Mouse (Mus musculus) stomach, postnatal 0 days (tissue): ENCODE measurements around the gene Rpap2. TPM values are rescaled to one million over a fixed set of nuclear protein-coding genes. Genes with fewer than 3 reads are reported as not detected.

Source experiments
- ATAC-seq: fragments of 200-750 bp; cut with Nextera tagmentation; 2 replicates; pipeline ENCODE4 v1.8.0; 2017; ENCODE audit not compliant: low FRiP score, low TSS enrichment
- DNase-seq: peaks from one replicate; pipeline ENCODE4 v3.0.0-alpha.2; 2016; ENCODE audit warnings: low spot score
- H3K27ac ChIP-seq: fragments of 300-500 bp; sonication (generic); replicated peaks from 2 replicates; pipeline ENCODE4 v1.5.1; 2014; ENCODE audit warnings: mild to moderate bottlenecking, control low read depth
- H3K27me3 ChIP-seq: fragments of 300-500 bp; sonication (generic); 2 replicates; pipeline ENCODE4 v1.6.1; 2014; ENCODE audit warnings: low read length; ENCODE audit not compliant: control insufficient read depth, insufficient read depth
- H3K36me3 ChIP-seq: fragments of 300-500 bp; sonication (generic); 2 replicates; pipeline ENCODE4 v1.6.1; 2014; ENCODE audit warnings: low read length, mixed read lengths; ENCODE audit not compliant: control insufficient read depth, insufficient read depth
- H3K4me1 ChIP-seq: fragments of 300-500 bp; sonication (generic); replicated peaks from 2 replicates; pipeline ENCODE4 v1.6.1; 2014; ENCODE audit warnings: antibody characterized with exemption; ENCODE audit not compliant: control insufficient read depth, insufficient read depth
- H3K4me2 ChIP-seq: fragments of 300-500 bp; sonication (generic); replicated peaks from 2 replicates; pipeline ENCODE4 v1.6.1; 2014; ENCODE audit warnings: low read depth, mild to moderate bottlenecking, control low read depth, moderate library complexity
- H3K4me3 ChIP-seq: fragments of 300-500 bp; sonication (generic); 2 replicates; pipeline ENCODE4 v1.5.1; 2014; ENCODE audit warnings: low read depth, low read length, control low read depth
- H3K9ac ChIP-seq: fragments of 300-500 bp; sonication (generic); 2 replicates; pipeline ENCODE4 v1.6.1; 2014; ENCODE audit warnings: mild to moderate bottlenecking, low read length, control low read depth, mixed read lengths
- H3K9me3 ChIP-seq: fragments of 300-500 bp; sonication (generic); 2 replicates; pipeline ENCODE4 v1.6.1; 2016; ENCODE audit warnings: low read length; ENCODE audit not compliant: control insufficient read depth
- CTCF ChIP-seq: IDR thresholded peaks from 2 replicates; pipeline ENCODE4 v1.5.1; 2016; ENCODE audit warnings: antibody characterized with exemption, low read depth, mild to moderate bottlenecking, moderate library complexity
- EP300 ChIP-seq: optimal IDR thresholded peaks from 2 replicates; pipeline ENCODE3; 2016; ENCODE audit warnings: antibody characterized with exemption
- WGBS: fragments of 180-500 bp; shearing (Covaris S2); extraction: QIAGEN DNeasy Blood & Tissue Kit; methylation state at CpG from one replicate; pipeline ENCODE4 v1.1.7; 2014; 5-methylcytosine and 5-hydroxymethylcytosine counted together
- polyA plus RNA-seq: library from polyadenylated mRNA; unstranded; fragments of >200 nt; fragmentation: Nextera tagmentation; extraction: Ambion mirVana; gene quantifications from 2 replicates; pipeline ENCODE4 v1.2.1, GENCODE M21; 2015

Rpap2 gene
- polyA plus RNA-seq: 10.2 and 10.4 TPM in 2 replicates

DNA sequence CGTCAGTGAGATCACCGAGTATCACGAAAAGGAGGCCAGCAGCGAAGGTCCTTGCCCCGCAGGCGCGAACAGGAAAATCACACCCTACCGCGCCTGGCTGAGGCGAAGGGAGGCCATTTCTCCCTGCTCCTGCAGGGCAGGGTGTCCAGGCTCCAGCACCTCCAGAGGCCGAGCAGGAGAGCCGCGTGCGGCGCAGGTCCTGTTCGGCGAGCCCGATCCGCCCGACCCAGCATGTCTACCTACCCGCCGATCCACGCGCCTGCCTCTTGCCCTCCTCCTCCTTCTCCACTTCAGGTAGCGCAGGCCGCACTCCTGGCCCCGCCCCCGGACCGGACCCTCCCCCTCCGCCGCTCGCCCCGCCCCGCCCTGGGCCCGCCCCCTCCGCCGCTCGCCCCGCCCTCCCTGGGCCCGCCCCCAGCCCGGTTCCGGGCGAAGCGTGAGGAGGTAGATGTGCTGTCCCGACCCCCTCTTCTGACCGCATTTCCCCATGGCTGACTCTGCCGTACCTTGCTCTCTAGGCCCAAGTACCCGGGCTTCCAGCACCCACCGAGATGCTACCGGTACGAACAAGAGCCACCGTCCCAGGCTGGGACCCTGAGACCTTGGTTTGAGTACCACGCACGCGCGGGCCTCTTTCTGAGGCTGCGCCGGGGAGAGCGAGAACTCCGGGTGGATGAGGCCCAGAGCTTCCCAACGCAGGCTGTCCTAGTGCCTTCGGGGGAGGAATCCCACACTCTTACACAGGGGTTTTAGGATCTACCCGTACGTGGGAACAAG is at the start of gene Rpap2, which contains the start of gene Glmn:
Gene Rpap2, plus strand, starts transcription at position 73 of the 777 bp plus-strand sequence.
Gene Glmn, minus strand, starts transcription at position 588 of the 777 bp plus-strand sequence.
- ATAC-seq (peak; percentile 97), DNase-seq (peak; percentile 93)
- Histone ChIP-seq H3K4me1 (no peaks in the 10 kb centered on the region), H3K9me3 (no peaks in the 10 kb centered on the region), H3K4me2 (peak within 1 kb of the TSS; percentile 64), H3K9ac (peak within 1 kb of the TSS; percentile 79), H3K27me3 (no peaks in the 10 kb centered on the region), H3K27ac (peak within 1 kb of the TSS; percentile 86), H3K4me3 (peak within 1 kb of the TSS; percentile 69), H3K36me3 (no peaks in the 10 kb centered on the region)
- under 1% methylated on average over 30 of the region's 64 CpGs for WGBS
- TF ChIP-seq CTCF (peak; percentile 13; the same call in 1 of the 2 replicates), EP300 (no peak)

DNA sequence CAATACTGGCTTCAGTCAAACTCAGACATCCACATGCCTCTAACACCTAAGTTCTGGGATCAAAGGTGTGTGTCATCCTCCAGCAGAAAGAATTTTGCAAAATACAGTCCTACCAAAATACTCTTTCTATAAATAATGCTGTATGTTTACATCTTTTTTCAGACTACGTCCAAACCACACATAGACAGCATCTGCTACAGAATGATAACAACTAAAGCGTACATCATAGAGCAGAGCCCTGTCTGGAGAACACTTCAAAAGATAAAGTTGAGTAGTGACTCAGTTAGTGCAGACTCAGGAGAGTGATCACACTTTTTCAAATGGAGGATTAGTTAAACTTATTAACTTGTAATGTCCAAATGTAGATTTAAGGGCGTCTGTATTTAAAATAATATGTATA is 49.2 kb upstream of the Rpap2 start:
- ATAC-seq: no peak

DNA sequence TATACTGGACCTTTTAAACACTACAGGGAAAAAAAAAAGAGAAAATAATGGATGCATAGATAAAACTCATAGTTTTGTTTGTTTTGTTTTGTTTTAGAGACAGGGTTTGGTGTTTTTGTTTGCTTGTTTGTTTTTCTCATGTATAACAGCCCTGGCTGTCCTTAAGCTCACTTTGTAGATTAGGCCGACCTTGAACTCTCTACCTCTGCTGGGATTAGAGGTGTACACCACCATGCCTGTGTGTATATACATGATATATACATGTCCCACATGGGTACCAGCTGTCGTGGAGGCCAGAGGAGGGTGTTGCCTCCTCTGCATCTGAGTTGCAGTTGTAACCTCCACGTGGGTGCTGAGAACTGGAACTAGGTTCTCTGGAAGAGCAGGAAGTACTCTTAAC is 48.7 kb upstream of the Rpap2 start:
- TF ChIP-seq CTCF: no peak
- no peak for TF ChIP-seq EP300
- Histone ChIP-seq H3K9me3 (no peaks in the 10 kb centered on the region), H3K27me3 (no peaks in the 10 kb centered on the region), H3K36me3 (no peaks in the 10 kb centered on the region), H3K4me3 (no peak overlapping the region), H3K9ac (no peak overlapping the region), H3K27ac (no peak overlapping the region), H3K4me1 (no peaks in the 10 kb centered on the region), H3K4me2 (no peak overlapping the region)
- WGBS: 77% methylated on average over 3 of the region's 3 CpGs
- DNase-seq: no peak
- no peak for ATAC-seq

More for the DNA sequence above, 49.2 kb upstream of the Rpap2 start:
- no peak overlapping the region for H3K27ac ChIP-seq
- H3K9me3 ChIP-seq: no peaks in the 10 kb centered on the region
- H3K9ac ChIP-seq: no peak overlapping the region
- H3K36me3 ChIP-seq: no peaks in the 10 kb centered on the region
- no peaks in the 10 kb centered on the region for H3K4me1 ChIP-seq
- H3K27me3 ChIP-seq: no peaks in the 10 kb centered on the region
- TF ChIP-seq CTCF (no peak), EP300 (no peak)
- no peak overlapping the region for H3K4me2 ChIP-seq
- DNase-seq: no peak
- WGBS: 81% methylated on average over 3 of the region's 3 CpGs
- H3K4me3 ChIP-seq: no peak overlapping the region

DNA sequence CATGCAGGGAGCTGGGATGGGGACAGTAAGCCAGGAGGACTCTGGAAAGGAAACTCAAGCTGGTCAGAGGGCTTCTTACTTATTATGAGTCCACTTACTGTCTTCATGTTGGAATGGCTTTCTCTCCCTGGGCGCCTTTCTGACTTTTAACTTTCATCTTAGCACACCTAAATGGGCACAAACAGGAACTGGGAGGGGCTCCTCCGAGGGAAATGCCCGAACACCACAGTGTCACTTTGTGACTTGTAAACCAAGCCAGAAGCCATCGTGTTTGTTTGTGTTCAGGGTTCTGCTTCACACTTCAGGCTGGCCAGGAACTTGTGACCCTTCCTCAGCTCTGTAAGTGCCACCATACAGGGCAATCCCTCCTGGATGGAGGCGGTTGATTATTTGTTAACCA is 42.8 kb upstream of the Rpap2 start:
- no peak for TF ChIP-seq EP300
- TF ChIP-seq CTCF: no peak
- Histone ChIP-seq H3K4me3 (no peak overlapping the region), H3K27me3 (no peaks in the 10 kb centered on the region), H3K4me1 (no peaks in the 10 kb centered on the region), H3K4me2 (no peak overlapping the region), H3K9me3 (no peaks in the 10 kb centered on the region), H3K27ac (no peak overlapping the region), H3K36me3 (0 out of 2 replicates have a peak, but pooled peaks cover 5% of the 10 kb centered on the region), H3K9ac (no peak overlapping the region)
- no peak for DNase-seq
- no peak for ATAC-seq
- 62% methylated on average over 5 of the region's 5 CpGs for WGBS

DNA sequence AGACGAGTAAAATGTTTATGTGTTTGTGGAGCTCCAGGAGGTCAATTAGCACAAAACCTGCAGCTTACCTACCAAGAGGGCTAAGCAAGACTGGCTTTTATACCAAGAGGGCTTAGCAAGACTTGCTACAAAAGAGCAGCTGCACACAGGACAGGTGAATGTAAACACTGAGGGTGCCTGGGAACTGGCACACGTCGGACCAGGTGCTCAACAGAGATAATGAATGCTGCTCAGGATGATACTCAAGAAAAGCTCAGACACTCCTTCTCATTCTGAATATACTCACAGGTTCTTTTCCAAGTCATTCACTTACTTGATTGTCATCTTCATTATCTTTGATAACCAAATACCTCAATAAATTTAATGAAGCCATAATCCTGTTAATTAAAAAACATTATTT is 40.2 kb upstream of the Rpap2 start:
- Histone ChIP-seq H3K9ac (no peak overlapping the region), H3K9me3 (no peaks in the 10 kb centered on the region), H3K4me2 (no peak overlapping the region), H3K27me3 (no peaks in the 10 kb centered on the region), H3K4me1 (no peaks in the 10 kb centered on the region), H3K36me3 (peaks cover 7% of the 10 kb centered on the region; the same call in 1 of the 2 replicates), H3K4me3 (no peak overlapping the region), H3K27ac (no peak overlapping the region)
- ATAC-seq (no peak), DNase-seq (no peak)
- TF ChIP-seq CTCF: no peak
- no peak for TF ChIP-seq EP300
- 50% methylated on average over 3 of the region's 3 CpGs for WGBS

DNA sequence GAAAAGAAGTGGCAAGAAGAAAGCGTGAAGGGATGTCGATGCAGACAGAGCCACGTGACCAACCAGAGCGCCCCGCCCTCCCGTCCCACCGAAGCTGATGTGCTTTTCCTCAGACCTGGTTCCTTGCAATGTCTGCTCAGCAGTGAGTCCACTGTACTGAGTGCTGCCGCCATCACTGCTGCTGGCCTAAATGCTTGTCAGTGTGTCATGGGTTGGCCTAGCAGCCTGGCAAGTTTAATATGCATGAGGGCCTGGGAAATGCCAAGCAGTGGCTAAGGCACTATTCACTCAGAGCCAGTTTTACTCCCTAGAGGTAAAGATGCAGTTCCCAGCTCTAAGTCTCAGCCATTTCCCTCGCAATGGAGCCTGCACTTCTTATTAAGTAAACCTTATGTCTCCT is 28.0 kb upstream of the Rpap2 start:
- no peak overlapping the region for H3K9ac ChIP-seq
- no peak for TF ChIP-seq CTCF
- TF ChIP-seq EP300: no peak
- no peak overlapping the region for H3K4me3 ChIP-seq
- H3K27me3 ChIP-seq: no peaks in the 10 kb centered on the region
- H3K27ac ChIP-seq: no peak overlapping the region
- 97% methylated on average over 9 of the region's 9 CpGs for WGBS
- no peaks in the 10 kb centered on the region for H3K9me3 ChIP-seq
- ATAC-seq: no peak
- peaks cover 13% of the 10 kb centered on the region; the same call in 1 of the 2 replicates for H3K36me3 ChIP-seq
- no peak for DNase-seq
- no peaks in the 10 kb centered on the region for H3K4me1 ChIP-seq
- no peak overlapping the region for H3K4me2 ChIP-seq
